Mouse (Mus musculus): ENCODE measurements at regions not wholly inside any gene's neighbourhood (a gene's known extent, or its start where the extent isn't known, plus 50 kb on each side); places are given as distances from the start of the nearest gene placed in this dataset.

DNA sequence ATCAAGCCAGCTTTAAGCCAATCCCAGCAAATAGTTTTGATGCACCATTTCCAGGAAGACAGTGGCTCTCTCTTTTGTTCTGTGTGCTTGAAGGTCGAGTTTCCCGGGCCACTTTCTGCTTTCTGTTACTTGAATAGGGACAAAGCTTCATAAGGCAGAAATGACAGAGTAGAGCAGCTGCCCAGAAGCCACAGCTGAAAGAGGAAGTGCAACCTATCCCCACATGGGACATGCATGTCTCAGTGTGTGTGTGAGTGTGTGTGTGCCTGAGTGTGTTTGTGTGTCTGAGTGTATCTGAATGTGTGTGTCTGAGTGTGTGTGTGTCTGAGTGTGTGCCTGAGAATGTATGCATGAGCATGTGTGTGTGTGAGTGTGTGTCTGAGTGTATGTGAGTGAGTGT is 120.2 kb upstream of the Rreb1 start:
- no peak for TF ChIP-seq CTCF (IDR thresholded peaks at IDR 0.05; ENCODE audit: low read depth)
- no peak for TF ChIP-seq EP300 (IDR thresholded peaks at IDR 0.05; ENCODE audit: low read depth)
